Mouse (Mus musculus) adrenal gland, postnatal 25 days (tissue): ENCODE measurements around the gene Akip1. TPM values are rescaled to one million over a fixed set of nuclear protein-coding genes. Genes with fewer than 3 reads are reported as not detected.
A peak's percentile ranks its signal among the peaks of the same experiment; 100 is the strongest.

Experiments
- DNase-seq: peaks from one replicate; pipeline ENCODE4 v3.0.0; 2021; ENCODE audit warnings: mixed read lengths
- long read RNA-seq: library from polyadenylated mRNA; stranded (forward); transcript quantifications from one replicate; pipeline ENCODE4 v2.0.0, GENCODE M21; 2021
- total RNA-seq: library from RNA; stranded (reverse); gene quantifications from 2 replicates; pipeline ENCODE4 v1.2.3, GENCODE M21; 2021

Akip1 gene
- 29.8 and 36.6 TPM in 2 replicates for total RNA-seq
- long read RNA-seq, transcript Akip1-201 (6 exons, 1,028 nt), result major isoform, 19 of 23 reads
- long read RNA-seq, partial matches to known transcripts, result 2 of 23 reads
- long read RNA-seq, other reads (novel, unspliced or antisense), result 1 of 23 reads

- DNase-seq, result peak; percentile 99
Measured at GRCm38 (mm10) chr7:109703190-109704015, at the start of gene Akip1, which contains the start of gene St5. TSS of gene Akip1 (plus strand) at chr7:109703690. TSS of gene St5 (minus strand) at chr7:109703605.

GRCm38 (mm10) chr7:109654871-109655270, 48.6 kb upstream of the Akip1 start:
- DNase-seq, result no peak

GRCm38 (mm10) chr7:109657884-109658283, 45.6 kb upstream of the Akip1 start:
- DNase-seq, result no peak

GRCm38 (mm10) chr7:109659278-109659677, 44.2 kb upstream of the Akip1 start:
- no peak for DNase-seq

GRCm38 (mm10) chr7:109662626-109663025, 40.9 kb upstream of the Akip1 start:
- DNase-seq, result no peak

GRCm38 (mm10) chr7:109666664-109667063, 36.8 kb upstream of the Akip1 start:
- no peak for DNase-seq

GRCm38 (mm10) chr7:109669426-109670170, 33.9 kb upstream of the Akip1 start:
- DNase-seq, result no peak

GRCm38 (mm10) chr7:109671581-109672471, 31.7 kb upstream of the Akip1 start:
- peak; percentile 67 for DNase-seq

- DNase-seq, result no peak
Measured at GRCm38 (mm10) chr7:109674944-109675628, 28.4 kb upstream of the Akip1 start.

- no peak for DNase-seq
Measured at GRCm38 (mm10) chr7:109680284-109680683, 23.2 kb upstream of the Akip1 start.

- DNase-seq, result no peak
Measured at GRCm38 (mm10) chr7:109680879-109681278, 22.6 kb upstream of the Akip1 start.

- DNase-seq, result no peak
Measured at GRCm38 (mm10) chr7:109686585-109687128, 16.8 kb upstream of the Akip1 start.

GRCm38 (mm10) chr7:109690101-109690500, 13.4 kb upstream of the Akip1 start:
- DNase-seq, result no peak

- no peak for DNase-seq
Measured at GRCm38 (mm10) chr7:109690961-109691360, 12.5 kb upstream of the Akip1 start.

GRCm38 (mm10) chr7:109694576-109695338, 8.7 kb upstream of the Akip1 start:
- no peak for DNase-seq

- no peak for DNase-seq
Measured at GRCm38 (mm10) chr7:109695339-109695726, 8.2 kb upstream of the Akip1 start.

- no peak for DNase-seq
Measured at GRCm38 (mm10) chr7:109700213-109700612, 3.3 kb upstream of the Akip1 start.

- DNase-seq, result no peak
Measured at GRCm38 (mm10) chr7:109702721-109703120, 769 bp upstream of the Akip1 start.

- DNase-seq, result no peak
Measured at GRCm38 (mm10) chr7:109704016-109704377, 507 bp downstream of the Akip1 start.

- DNase-seq, result no peak
Measured at GRCm38 (mm10) chr7:109704461-109704860, 971 bp downstream of the Akip1 start.
